Mouse (Mus musculus) lung, adult 2 months (tissue): ENCODE measurements around the gene Spaar. TPM values are rescaled to one million over a fixed set of nuclear protein-coding genes. Genes with fewer than 3 reads are reported as not detected.
A peak's percentile ranks its signal among the peaks of the same experiment; 100 is the strongest.

Experiments
- DNase-seq: peaks from one replicate; pipeline ENCODE4 v3.0.0; 2022
- H3K4me1 ChIP-seq: fragments of 200-500 bp; 2 replicates; pipeline ENCODE4 v1.6.1; 2011; ENCODE audit warnings: low read length; ENCODE audit not compliant: control insufficient read depth, insufficient read depth
- H3K4me3 ChIP-seq: fragments of 200-500 bp; replicated peaks from 2 replicates; pipeline ENCODE3; 2011; ENCODE audit warnings: low read depth, mild to moderate bottlenecking, control low read depth, low read length; ENCODE audit errors: extremely low read depth
- CTCF ChIP-seq: fragments of 200-500 bp; IDR thresholded peaks from 2 replicates; pipeline ENCODE4 v1.5.1; 2011; ENCODE audit warnings: mild to moderate bottlenecking, low read length, control low read depth; ENCODE audit not compliant: insufficient read depth
- POLR2A ChIP-seq: fragments of 200-500 bp; IDR thresholded peaks from 2 replicates; pipeline ENCODE4 v1.6.1; 2011; ENCODE audit warnings: low read depth, mild to moderate bottlenecking, control low read depth, low read length, borderline replicate concordance; ENCODE audit errors: extremely low read depth
- WGBS: fragments of 180-500 bp; shearing (Covaris S2); methylation state at CpG from one replicate; pipeline ENCODE4 v1.1.7; 2018; 5-methylcytosine and 5-hydroxymethylcytosine counted together
- polyA plus RNA-seq: library from polyadenylated mRNA; depleted of rRNA; stranded (reverse); fragments of >200 nt; gene quantifications from 2 replicates; pipeline ENCODE4 v1.2.3, GENCODE M21; 2012

Spaar gene
- polyA plus RNA-seq, 1 experiment: 9.4 TPM

GRCm38 (mm10) chr4:43742637-43743036 is 12.8 kb downstream of the Spaar start:
- Histone ChIP-seq H3K4me3 (no peak overlapping the region), H3K4me1 (no peaks in the 10 kb centered on the region)
- no peak for DNase-seq
- 40% methylated on average over 4 of the region's 4 CpGs for WGBS
- no peak for TF ChIP-seq CTCF
- TF ChIP-seq POLR2A: no peak

- TF ChIP-seq CTCF: no peak
- TF ChIP-seq POLR2A: no peak
- no peak for DNase-seq
- Histone ChIP-seq H3K4me3 (no peak overlapping the region), H3K4me1 (no peaks in the 10 kb centered on the region)
- WGBS: 29% methylated on average over 1 of the region's 1 CpGs
Observed at GRCm38 (mm10) chr4:43743099-43743498, 13.3 kb downstream of the Spaar start.

- DNase-seq: no peak
- TF ChIP-seq CTCF (peak; percentile 35; the same call in 1 of the 2 replicates), POLR2A (no peak)
- Histone ChIP-seq H3K4me1 (no peaks in the 10 kb centered on the region), H3K4me3 (no peak overlapping the region)
- WGBS: 15% methylated on average over 6 of the region's 6 CpGs
Observed at GRCm38 (mm10) chr4:43745187-43745586, 15.4 kb downstream of the Spaar start.

- no peak for DNase-seq
- H3K4me1 ChIP-seq: 0 out of 2 replicates have a peak, but pooled peaks cover 4% of the 10 kb centered on the region
- no peak overlapping the region for H3K4me3 ChIP-seq
- WGBS: 30% methylated on average over 6 of the region's 6 CpGs
- no peak for TF ChIP-seq POLR2A
Observed at GRCm38 (mm10) chr4:43757213-43757612, 27.4 kb downstream of the Spaar start.

GRCm38 (mm10) chr4:43759571-43760418 is 30.0 kb downstream of the Spaar start:
- 0 out of 2 replicates have a peak, but pooled peaks cover 4% of the 10 kb centered on the region for H3K4me1 ChIP-seq
- no peak for TF ChIP-seq POLR2A
- TF ChIP-seq CTCF: no peak
- DNase-seq: peak; percentile 36
- WGBS: 56% methylated on average over 21 of the region's 21 CpGs
- no peak overlapping the region for H3K4me3 ChIP-seq

- 0 out of 2 replicates have a peak, but pooled peaks cover 4% of the 10 kb centered on the region for H3K4me1 ChIP-seq
- peak; percentile 45 for DNase-seq
- TF ChIP-seq CTCF (peak; percentile 41), POLR2A (no peak)
- H3K4me3 ChIP-seq: no peak overlapping the region
- WGBS: 70% methylated on average over 10 of the region's 10 CpGs
Observed at GRCm38 (mm10) chr4:43760460-43760859, 30.6 kb downstream of the Spaar start.

GRCm38 (mm10) chr4:43761336-43761735 is 31.5 kb downstream of the Spaar start:
- DNase-seq: no peak
- 61% methylated on average over 2 of the region's 2 CpGs for WGBS
- no peak overlapping the region for H3K4me3 ChIP-seq
- 0 out of 2 replicates have a peak, but pooled peaks have one; percentile 16 for TF ChIP-seq CTCF
- no peak for TF ChIP-seq POLR2A
- 0 out of 2 replicates have a peak, but pooled peaks cover 4% of the 10 kb centered on the region for H3K4me1 ChIP-seq

GRCm38 (mm10) chr4:43763410-43763809 is 33.6 kb downstream of the Spaar start:
- TF ChIP-seq CTCF: peak; percentile 63
- TF ChIP-seq POLR2A: no peak
- peak overlapping the region; percentile 39 for H3K4me3 ChIP-seq
- 16% methylated on average over 7 of the region's 7 CpGs for WGBS
- H3K4me1 ChIP-seq: 0 out of 2 replicates have a peak, but pooled peaks cover 2% of the 10 kb centered on the region
- peak; percentile 58 for DNase-seq

- TF ChIP-seq CTCF (no peak), POLR2A (no peak)
- no peaks in the 10 kb centered on the region; the same call in 1 of the 2 replicates for H3K4me1 ChIP-seq
- no peak for DNase-seq
- WGBS: 83% methylated on average over 5 of the region's 5 CpGs
- H3K4me3 ChIP-seq: no peak overlapping the region
Observed at GRCm38 (mm10) chr4:43768341-43768740, 38.5 kb downstream of the Spaar start.

GRCm38 (mm10) chr4:43769374-43769773 is 39.5 kb downstream of the Spaar start:
- WGBS: 94% methylated on average over 2 of the region's 2 CpGs

More at GRCm38 (mm10) chr4:43769374-43769773, 39.5 kb downstream of the Spaar start:
- no peaks in the 10 kb centered on the region; the same call in 1 of the 2 replicates for H3K4me1 ChIP-seq
- no peak for DNase-seq
- no peak overlapping the region for H3K4me3 ChIP-seq
- TF ChIP-seq CTCF (no peak), POLR2A (no peak)
